Comparison of ENCODE assay signal across 9 mouse cellular contexts in the genomic region with DNA sequence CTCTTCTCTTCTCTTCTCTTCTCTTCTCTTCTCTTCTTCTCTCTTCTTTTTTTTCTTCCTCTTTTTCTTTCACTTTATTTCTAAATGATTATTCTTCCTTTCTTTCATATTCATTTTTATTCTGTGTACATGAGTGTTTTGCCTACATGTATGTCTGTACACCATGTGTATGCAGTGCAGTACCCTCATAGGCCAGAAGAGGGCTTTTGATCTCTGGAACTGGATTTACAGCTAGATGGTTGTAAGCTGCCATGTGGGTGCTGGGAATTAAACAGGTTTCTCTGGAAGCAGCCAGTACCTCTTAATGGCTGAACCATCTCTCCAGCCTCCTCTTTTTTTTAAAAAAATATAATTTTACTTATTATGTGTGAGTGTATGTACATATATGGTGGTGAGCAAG. TPM values are rescaled to one million over a fixed set of nuclear protein-coding genes. Genes with fewer than 3 reads are reported as not detected.
DNase-seq lines count a peak whose midpoint lies in the region; TF ChIP-seq lines count a peak whose summit lies in the region.
"Had no signal": no experiment of that assay in that cellular context is flagged by ENCODE, and none has a peak within 500 bp of the region (broad histone marks: within the 10 kb centered on the region; RNA-seq: fewer than 3 reads in every experiment).

No protein-coding gene starts in this region.

- no peaks in the 10 kb centered on the region; the same call in 1 of the 2 replicates for H3K4me1 ChIP-seq in cortical plate, adult 2 months (ENCODE audit: control insufficient read depth, insufficient read depth, low read length)

- H3K4me3 ChIP-seq in cortical plate, adult 2 months (ENCODE audit: insufficient read depth, low read length): no peak overlapping the region
- H3K4me3 ChIP-seq: limb, embryonic 15.5 days had no signal

- no peak overlapping the region for H3K27ac ChIP-seq in cortical plate, adult 2 months (ENCODE audit: insufficient read depth, low read length)
- H3K27ac ChIP-seq: limb, embryonic 15.5 days had no signal

- 0 out of 2 replicates have a peak, but pooled peaks have one; percentile 9 for TF ChIP-seq CTCF in cortical plate, adult 2 months (IDR thresholded peaks at IDR 0.05; ENCODE audit: extremely low read depth, insufficient read depth, low read length)

- DNase-seq in adrenal gland, postnatal 10 days: peak; percentile 22
- no peak for DNase-seq in adrenal gland, postnatal 4 days (ENCODE audit: low spot score in 2 of 2)
- DNase-seq in layer of hippocampus, postnatal 10 days (ENCODE audit: low spot score in 2 of 2): peak; percentile 21 to 26
- DNase-seq in layer of hippocampus, postnatal 36 days: no peak
- peak; percentile 69 for DNase-seq in lung, postnatal 36 days
- no peak for DNase-seq in gastrocnemius, postnatal 14 days
- DNase-seq in adipocyte (ENCODE audit: low spot score): no peak

- TF ChIP-seq POLR2A in cortical plate, adult 2 months (IDR thresholded peaks at IDR 0.05; ENCODE audit: extremely low read depth, insufficient read depth, low read length): no peak

- intact Hi-C loops in gastrocnemius, postnatal 14 days (cut with DNase I; ENCODE audit: low total_unique reads): no loop called here

RNA-seq across cellular contexts. Expression of a gene that starts 2.6 kb away (rescaled TPM):
- 1 to 10 TPM; 1.4 to 3.1 TPM for total RNA-seq in adrenal gland, postnatal 10 days (2021)
- total RNA-seq in adrenal gland, postnatal 4 days (2021): 1 to 10 TPM; 3.3 to 3.5 TPM
- 1 to 10 TPM; 3.1 to 3.9 TPM for total RNA-seq in layer of hippocampus, postnatal 10 days (2021)
- total RNA-seq in layer of hippocampus, postnatal 36 days (2021): 1 to 10 TPM; 3.9 to 5.3 TPM
- 4.1 and 4.2 TPM in 2 replicates for polyA plus RNA-seq in cortical plate, adult 2 months (2012; rRNA removed)
- 1 to 10 TPM in 1 of 2 experiments, under 1 TPM in 1; 0.75 to 1.2 TPM for total RNA-seq in gastrocnemius, postnatal 14 days (2021)

RNA-seq across cellular contexts. Expression of a gene that starts 41.7 kb away (rescaled TPM):
- total RNA-seq in adrenal gland, postnatal 10 days (2021): 10 to 100 TPM; 52.3 to 57.2 TPM
- total RNA-seq in adrenal gland, postnatal 4 days (2021): 10 to 100 TPM; 79.9 to 95.3 TPM
- 100 to 1,000 TPM; 254 to 258 TPM for total RNA-seq in layer of hippocampus, postnatal 10 days (2021)
- total RNA-seq in layer of hippocampus, postnatal 36 days (2021): 100 to 1,000 TPM; 210 to 215 TPM
- 179 and 187 TPM in 2 replicates for polyA plus RNA-seq in cortical plate, adult 2 months (2012; rRNA removed)
- total RNA-seq in gastrocnemius, postnatal 14 days (2021): 10 to 100 TPM; 18.7 to 22.9 TPM

Comparison
In these comparisons a context has a peak if more than half of its experiments do, and no peak if none do; other contexts are left out.
1. DNase-seq: peak in adrenal gland, postnatal 10 days (single experiment), layer of hippocampus, postnatal 10 days (2 of 2) and lung, postnatal 36 days (single experiment); none in adrenal gland, postnatal 4 days (0 of 2), layer of hippocampus, postnatal 36 days (0 of 2), gastrocnemius, postnatal 14 days (single experiment) and adipocyte (single experiment).